Mouse (Mus musculus) heart, embryonic 13.5 days (tissue): Measurements from ENCODE around the gene Wdr41. TPM values are rescaled to one million over a fixed set of nuclear protein-coding genes. Genes with fewer than 3 reads are reported as not detected.
A peak's percentile ranks its signal among the peaks of the same experiment; 100 is the strongest.

Source experiments
- ATAC-seq: fragments of 200-750 bp; cut with Nextera tagmentation; 2 replicates; pipeline ENCODE4 v1.8.0; 2017; ENCODE audit warnings: moderate TSS enrichment; ENCODE audit not compliant: insufficient number of reproducible peaks, low FRiP score, low TSS enrichment; ENCODE audit errors: extremely low read depth
- H3K27ac ChIP-seq: fragments of 300-500 bp; sonication (generic); replicated peaks from 2 replicates; pipeline ENCODE4 v1.5.1; 2015; ENCODE audit warnings: moderate library complexity, mild to moderate bottlenecking, inconsistent platforms
- H3K27me3 ChIP-seq: fragments of 300-500 bp; sonication (generic); replicated peaks from 2 replicates; pipeline ENCODE4 v1.6.1; 2015; ENCODE audit warnings: mild to moderate bottlenecking, inconsistent platforms
- H3K36me3 ChIP-seq: fragments of 300-500 bp; sonication (generic); 2 replicates; pipeline ENCODE4 v1.6.1; 2015; ENCODE audit warnings: mild to moderate bottlenecking, inconsistent platforms
- H3K4me1 ChIP-seq: fragments of 300-500 bp; sonication (generic); 2 replicates; pipeline ENCODE4 v1.6.1; 2015; ENCODE audit warnings: inconsistent platforms
- H3K4me2 ChIP-seq: fragments of 300-500 bp; sonication (generic); 2 replicates; pipeline ENCODE4 v1.6.1; 2015; ENCODE audit warnings: inconsistent platforms, mild to moderate bottlenecking, moderate library complexity
- H3K4me3 ChIP-seq: fragments of 300-500 bp; sonication (generic); 2 replicates; pipeline ENCODE4 v1.5.1; 2015; ENCODE audit warnings: moderate library complexity, mild to moderate bottlenecking, inconsistent platforms
- H3K9ac ChIP-seq: fragments of 300-500 bp; sonication (generic); 2 replicates; pipeline ENCODE4 v1.6.1; 2015; ENCODE audit warnings: inconsistent platforms, mild to moderate bottlenecking, moderate library complexity
- H3K9me3 ChIP-seq: fragments of 300-500 bp; sonication (generic); 2 replicates; pipeline ENCODE4 v1.6.1; 2016; ENCODE audit warnings: inconsistent platforms
- WGBS: fragments of 180-500 bp; shearing (Covaris S2); methylation state at CpG from one replicate; pipeline ENCODE4 v1.1.7; 2015; ENCODE audit warnings: mixed read lengths; 5-methylcytosine and 5-hydroxymethylcytosine counted together
- polyA plus RNA-seq: library from polyadenylated mRNA; unstranded; fragments of >200 nt; fragmentation: Nextera tagmentation; extraction: Ambion mirVana; gene quantifications from 2 replicates; pipeline ENCODE4 v1.2.1, GENCODE M21; 2015

Wdr41 gene
- 16.5 and 17.6 TPM in 2 replicates for polyA plus RNA-seq

DNA sequence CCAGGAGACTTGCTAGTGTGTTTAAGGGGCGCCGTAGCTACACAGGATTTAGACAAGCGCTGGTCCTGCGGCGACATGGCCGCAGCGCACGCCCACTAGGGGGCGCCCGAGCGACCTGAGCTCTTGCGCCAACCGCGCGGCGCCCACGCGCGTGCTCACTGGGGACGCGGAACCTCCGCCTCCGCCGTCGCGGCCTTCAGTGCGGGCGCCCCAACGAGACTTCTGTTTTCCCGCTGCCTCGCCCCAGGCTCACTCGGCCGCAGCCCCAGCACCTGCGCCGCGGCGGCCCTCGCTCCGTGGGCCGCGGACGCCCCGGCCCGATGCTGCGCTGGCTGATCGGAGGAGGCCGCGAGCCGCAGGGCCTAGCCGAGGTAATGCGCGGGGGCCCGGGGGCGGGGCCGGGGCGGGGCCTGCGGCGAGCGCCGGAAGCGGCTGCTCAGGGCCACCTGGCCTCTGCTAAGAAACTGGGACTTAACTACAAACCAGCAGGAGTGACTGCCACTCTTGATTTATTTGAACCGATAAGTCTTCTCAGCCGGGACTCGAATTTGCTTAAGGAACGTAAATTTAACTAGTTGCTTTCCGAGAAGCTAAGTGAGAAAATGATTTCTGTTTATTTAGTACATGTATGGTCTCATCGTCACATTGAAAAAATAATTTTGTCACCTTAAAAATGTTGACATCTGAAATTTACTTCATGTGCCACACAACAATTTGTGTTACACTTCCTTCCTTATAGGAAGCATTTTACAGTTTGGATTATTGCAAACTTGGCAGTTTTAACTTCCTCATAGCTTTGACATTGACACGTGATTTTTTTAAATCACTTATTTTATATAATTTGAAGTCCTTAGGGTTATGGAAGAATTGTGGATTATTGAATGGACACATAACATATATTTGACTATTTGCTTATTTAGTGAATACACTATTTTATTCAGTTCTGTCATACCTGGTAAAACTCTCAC is at the start of gene Wdr41:
TSS of gene Wdr41 (plus strand) at position 126 of the 968 bp plus-strand sequence.
- 3% methylated on average over 51 of the region's 68 CpGs for WGBS
- H3K36me3 ChIP-seq = peaks cover 7% of the 10 kb centered on the region
- peak; percentile 91 for ATAC-seq
- H3K4me1 ChIP-seq = peaks cover 22% of the 10 kb centered on the region
- peaks cover 7% of the 10 kb centered on the region; the same call in 1 of the 2 replicates for H3K27me3 ChIP-seq
- peak within 1 kb of the TSS; percentile 92 for H3K27ac ChIP-seq
- H3K4me2 ChIP-seq = peak within 1 kb of the TSS; percentile 67
- H3K9me3 ChIP-seq = no peaks in the 10 kb centered on the region
- peak within 1 kb of the TSS; percentile 93 for H3K9ac ChIP-seq
- peak within 1 kb of the TSS; percentile 76 for H3K4me3 ChIP-seq

DNA sequence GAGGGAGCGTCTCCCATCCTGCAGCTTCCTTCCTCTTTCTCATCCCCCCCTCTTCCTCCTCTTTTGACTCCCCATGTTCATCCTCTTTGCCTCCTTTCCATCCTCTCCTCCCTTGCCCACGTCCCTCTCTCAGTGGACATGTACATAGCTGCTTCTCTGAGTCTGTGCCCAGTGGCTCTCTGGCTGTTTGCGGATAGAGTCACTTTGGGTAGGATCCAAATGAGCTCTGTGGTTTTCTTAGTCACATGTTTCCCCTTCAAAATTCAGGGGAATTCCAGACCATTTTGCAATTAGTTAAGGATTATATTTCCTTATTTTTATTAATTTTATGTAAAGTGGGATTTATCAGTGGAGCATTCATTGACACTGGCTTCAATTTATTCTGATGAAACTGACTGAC is 48.1 kb upstream of the Wdr41 start:
- Histone ChIP-seq H3K27ac (no peak overlapping the region), H3K27me3 (peaks cover 37% of the 10 kb centered on the region), H3K9ac (no peak overlapping the region), H3K4me1 (no peaks in the 10 kb centered on the region), H3K4me2 (no peak overlapping the region), H3K9me3 (no peaks in the 10 kb centered on the region), H3K4me3 (no peak overlapping the region), H3K36me3 (no peaks in the 10 kb centered on the region)
- ATAC-seq = no peak
- 68% methylated on average over 3 of the region's 3 CpGs for WGBS

- WGBS = 47% methylated on average over 5 of the region's 5 CpGs
- no peak overlapping the region for H3K4me2 ChIP-seq
- H3K4me3 ChIP-seq = no peak overlapping the region
- H3K27me3 ChIP-seq = peaks cover 23% of the 10 kb centered on the region
- H3K4me1 ChIP-seq = no peaks in the 10 kb centered on the region
- H3K36me3 ChIP-seq = no peaks in the 10 kb centered on the region
- H3K9me3 ChIP-seq = no peaks in the 10 kb centered on the region
- no peak for ATAC-seq
- no peak overlapping the region for H3K9ac ChIP-seq
- H3K27ac ChIP-seq = no peak overlapping the region
Measured at GRCm38 (mm10) chr13:94938418-94938817, 37.7 kb upstream of the Wdr41 start.

DNA sequence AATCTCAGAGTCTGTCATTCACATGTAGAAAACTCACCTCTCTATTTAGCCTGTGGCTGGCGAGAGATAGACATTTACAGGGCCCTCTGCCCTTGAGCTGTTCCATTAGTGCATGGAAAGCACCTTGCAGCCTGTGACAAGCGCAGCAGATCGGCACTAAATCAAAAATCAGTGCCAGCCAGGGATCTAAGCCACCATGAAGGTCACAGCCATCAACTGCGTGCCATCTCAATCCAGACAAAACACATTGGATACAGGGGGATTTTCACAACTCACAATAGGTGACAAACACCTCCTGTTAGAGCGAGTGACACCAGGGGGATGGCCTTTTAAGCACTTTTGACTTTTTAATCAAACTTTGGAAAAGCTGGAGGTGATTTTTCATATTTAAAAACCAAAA is 36.0 kb upstream of the Wdr41 start:
- Histone ChIP-seq H3K27me3 (peaks cover 31% of the 10 kb centered on the region), H3K4me3 (no peak overlapping the region), H3K27ac (no peak overlapping the region), H3K9me3 (no peaks in the 10 kb centered on the region), H3K4me2 (no peak overlapping the region), H3K4me1 (no peaks in the 10 kb centered on the region), H3K36me3 (no peaks in the 10 kb centered on the region), H3K9ac (no peak overlapping the region)
- 53% methylated on average over 5 of the region's 5 CpGs for WGBS
- ATAC-seq = no peak

GRCm38 (mm10) chr13:94941230-94941629 is 34.9 kb upstream of the Wdr41 start:
- no peak for ATAC-seq
- Histone ChIP-seq H3K27me3 (peaks cover 31% of the 10 kb centered on the region), H3K4me1 (no peaks in the 10 kb centered on the region), H3K27ac (no peak overlapping the region), H3K36me3 (no peaks in the 10 kb centered on the region), H3K4me2 (peak overlapping the region; percentile 21; the same call in 1 of the 2 replicates), H3K4me3 (no peak overlapping the region), H3K9ac (no peak overlapping the region), H3K9me3 (no peaks in the 10 kb centered on the region)
- WGBS = 15% methylated on average over 4 of the region's 4 CpGs

GRCm38 (mm10) chr13:94955941-94956340 is 20.2 kb upstream of the Wdr41 start:
- WGBS = 54% methylated on average over 6 of the region's 6 CpGs
- Histone ChIP-seq H3K27ac (no peak overlapping the region), H3K4me3 (no peak overlapping the region), H3K27me3 (no peaks in the 10 kb centered on the region), H3K9me3 (no peaks in the 10 kb centered on the region), H3K4me2 (no peak overlapping the region), H3K36me3 (no peaks in the 10 kb centered on the region), H3K4me1 (no peaks in the 10 kb centered on the region), H3K9ac (no peak overlapping the region)
- ATAC-seq = no peak

DNA sequence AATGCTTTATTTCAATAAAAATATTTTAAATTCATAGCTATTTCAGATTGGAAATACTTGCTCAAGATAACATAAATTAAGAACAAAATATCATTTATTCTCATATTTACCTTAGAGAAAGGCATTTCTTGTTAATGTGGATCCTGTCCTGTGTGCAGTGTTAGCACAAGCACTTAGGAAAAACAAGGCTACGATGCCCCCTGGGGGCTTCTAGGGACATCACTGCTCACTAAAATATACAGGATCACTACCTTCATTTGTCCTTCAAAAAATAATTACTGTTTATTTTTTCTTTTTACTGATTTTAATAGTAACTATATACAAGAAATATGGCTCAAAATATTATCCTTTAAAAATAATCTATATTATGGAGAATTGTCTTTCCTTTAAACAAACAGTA is 18.2 kb upstream of the Wdr41 start:
- WGBS = 58% methylated on average over 1 of the region's 1 CpGs
- H3K27me3 ChIP-seq = no peaks in the 10 kb centered on the region
- no peak overlapping the region for H3K4me3 ChIP-seq
- no peaks in the 10 kb centered on the region for H3K4me1 ChIP-seq
- no peak for ATAC-seq
- H3K27ac ChIP-seq = no peak overlapping the region
- no peak overlapping the region for H3K9ac ChIP-seq
- no peaks in the 10 kb centered on the region for H3K36me3 ChIP-seq
- no peak overlapping the region for H3K4me2 ChIP-seq
- H3K9me3 ChIP-seq = no peaks in the 10 kb centered on the region

DNA sequence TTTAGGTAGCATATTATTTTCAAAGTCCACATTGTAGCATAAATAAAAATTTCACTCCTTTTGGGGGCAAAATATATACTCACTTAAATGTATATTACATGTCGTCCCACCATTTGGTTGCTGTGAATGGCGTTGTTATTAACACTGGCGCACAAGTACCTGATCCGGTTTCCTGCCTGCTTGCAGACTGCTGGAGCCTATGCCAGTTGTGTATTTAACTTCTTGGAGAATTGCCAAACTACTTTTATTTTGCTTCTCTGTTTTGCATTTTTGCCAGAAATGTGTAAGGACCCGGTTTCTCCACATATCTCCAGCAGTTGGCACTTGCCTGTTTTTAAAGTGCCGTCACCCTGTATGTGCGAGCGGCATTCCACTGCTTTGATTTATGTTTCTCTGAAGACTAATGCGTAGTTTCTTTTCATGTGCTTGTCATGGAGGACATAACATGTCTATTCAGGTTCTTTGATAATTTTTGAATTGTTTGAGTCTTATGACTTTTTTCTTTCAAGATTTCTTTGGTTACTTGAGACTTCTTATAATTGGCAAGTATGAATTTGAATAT is 6.1 kb upstream of the Wdr41 start:
- ATAC-seq = no peak
- H3K4me1 ChIP-seq = peaks cover 6% of the 10 kb centered on the region
- no peaks in the 10 kb centered on the region for H3K9me3 ChIP-seq
- no peaks in the 10 kb centered on the region for H3K36me3 ChIP-seq
- 68% methylated on average over 9 of the region's 9 CpGs for WGBS
- H3K4me2 ChIP-seq = no peak overlapping the region
- no peak overlapping the region for H3K27ac ChIP-seq
- peaks cover 7% of the 10 kb centered on the region for H3K27me3 ChIP-seq
- no peak overlapping the region for H3K4me3 ChIP-seq
- H3K9ac ChIP-seq = no peak overlapping the region

DNA sequence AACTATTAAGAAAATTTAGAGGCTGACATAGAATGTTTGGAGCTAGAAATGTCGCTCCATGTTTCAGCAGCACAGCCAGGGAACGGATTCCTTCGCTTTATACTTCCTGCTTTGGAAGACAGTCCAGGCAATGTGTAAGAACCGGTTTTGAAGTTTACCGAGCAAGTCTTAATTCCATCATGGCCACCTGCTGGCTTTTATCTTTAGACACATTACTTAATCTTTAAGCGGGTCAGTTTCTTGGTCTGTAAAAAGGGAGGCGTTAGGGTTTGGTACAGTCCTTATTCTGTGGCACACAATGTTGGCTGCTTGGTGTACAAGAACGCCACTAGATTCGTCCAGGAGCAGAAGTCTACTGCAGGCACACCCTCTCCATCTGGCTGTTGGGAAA is 321 bp upstream of the Wdr41 start:
- Histone ChIP-seq H3K9me3 (no peaks in the 10 kb centered on the region), H3K4me3 (peak overlapping the region; percentile 76), H3K4me1 (peaks cover 22% of the 10 kb centered on the region), H3K27ac (peak overlapping the region; percentile 92; the same call in 1 of the 2 replicates), H3K36me3 (peaks cover under 1% of the 10 kb centered on the region; the same call in 1 of the 2 replicates), H3K4me2 (peak overlapping the region; percentile 67), H3K27me3 (peaks cover 7% of the 10 kb centered on the region; the same call in 1 of the 2 replicates), H3K9ac (peak overlapping the region; percentile 93)
- ATAC-seq = no peak
- 22% methylated on average over 9 of the region's 9 CpGs for WGBS

GRCm38 (mm10) chr13:94979081-94979480 is 2.9 kb downstream of the Wdr41 start:
- Histone ChIP-seq H3K27me3 (no peaks in the 10 kb centered on the region), H3K4me3 (no peak overlapping the region), H3K9me3 (no peaks in the 10 kb centered on the region), H3K4me2 (no peak overlapping the region), H3K4me1 (peaks cover 22% of the 10 kb centered on the region), H3K9ac (no peak overlapping the region), H3K27ac (no peak overlapping the region), H3K36me3 (peaks cover 17% of the 10 kb centered on the region)
- WGBS = 26% methylated on average over 7 of the region's 7 CpGs
- no peak for ATAC-seq

- no peak overlapping the region for H3K9ac ChIP-seq
- WGBS = 45% methylated on average over 5 of the region's 5 CpGs
- H3K4me1 ChIP-seq = peaks cover 8% of the 10 kb centered on the region
- no peaks in the 10 kb centered on the region for H3K27me3 ChIP-seq
- no peak for ATAC-seq
- H3K36me3 ChIP-seq = peaks cover 16% of the 10 kb centered on the region
- no peak overlapping the region for H3K4me2 ChIP-seq
- no peak overlapping the region for H3K27ac ChIP-seq
- H3K9me3 ChIP-seq = peaks cover 4% of the 10 kb centered on the region; the same call in 1 of the 2 replicates
- H3K4me3 ChIP-seq = no peak overlapping the region
Measured at GRCm38 (mm10) chr13:94990516-94990915, 14.4 kb downstream of the Wdr41 start.
